Mouse (Mus musculus): ENCODE measurements around the gene Cpa4.

Gene Cpa4

GRCm38 (mm10) chr6:30628152-30628551 lies 60.0 kb downstream of the Cpa4 start:
- no peak for DNase-seq (ENCODE audit: low spot score)

GRCm38 (mm10) chr6:30629989-30630388 lies 61.8 kb downstream of the Cpa4 start:
- DNase-seq (ENCODE audit: low spot score), result no peak

- DNase-seq (ENCODE audit: low spot score), result no peak
Measured at GRCm38 (mm10) chr6:30635361-30635862, 67.2 kb downstream of the Cpa4 start.

GRCm38 (mm10) chr6:30636186-30636842 lies 68.1 kb downstream of the Cpa4 start:
- no peak for DNase-seq (ENCODE audit: low spot score)

- DNase-seq (ENCODE audit: low spot score), result no peak
Measured at GRCm38 (mm10) chr6:30638674-30639268, 70.6 kb downstream of the Cpa4 start, which contains the start of gene Cpa1. Cpa1 (plus strand) TSS chr6:30639218.

Measured in ovary, postnatal 36 days (tissue).